Mouse (Mus musculus) thymus, adult 2 months (tissue): ENCODE results near the gene Ssr1. TPM values are rescaled to one million over a fixed set of nuclear protein-coding genes. Genes with fewer than 3 reads are reported as not detected.

Experiments used
- DNase-seq: peaks from one replicate; pipeline ENCODE4 v3.0.0; 2021
- H3K27ac ChIP-seq: fragments of 200-500 bp; 2 replicates; pipeline ENCODE4 v1.5.1; 2012; ENCODE audit warnings: low read length, control low read depth; ENCODE audit not compliant: control insufficient read depth, insufficient read depth
- H3K27me3 ChIP-seq: fragments of 200-500 bp; 2 replicates; pipeline ENCODE4 v1.6.1; 2012; ENCODE audit warnings: mild to moderate bottlenecking, low read length, moderate library complexity, mixed read lengths; ENCODE audit not compliant: control insufficient read depth, insufficient read depth
- H3K36me3 ChIP-seq: fragments of 200-500 bp; 2 replicates; pipeline ENCODE4 v1.6.1; 2012; ENCODE audit warnings: mild to moderate bottlenecking, low read length, moderate library complexity; ENCODE audit not compliant: control insufficient read depth, insufficient read depth
- H3K4me1 ChIP-seq: fragments of 200-500 bp; replicated peaks from 2 replicates; pipeline ENCODE4 v1.6.1; 2012; ENCODE audit warnings: low read length; ENCODE audit not compliant: control insufficient read depth, insufficient read depth
- H3K4me3 ChIP-seq: fragments of 200-500 bp; 2 replicates; pipeline ENCODE4 v1.5.1; 2012; ENCODE audit warnings: mild to moderate bottlenecking, low read length, control low read depth, moderate library complexity; ENCODE audit not compliant: control insufficient read depth, insufficient read depth
- CTCF ChIP-seq: fragments of 200-500 bp; IDR thresholded peaks from 2 replicates; pipeline ENCODE4 v1.5.1; 2012; ENCODE audit warnings: mild to moderate bottlenecking, control low read depth, low read length, moderate library complexity, borderline replicate concordance; ENCODE audit not compliant: control insufficient read depth, poor library complexity, insufficient read depth; ENCODE audit errors: extremely low read depth
- POLR2A ChIP-seq: fragments of 200-500 bp; IDR thresholded peaks from 2 replicates; pipeline ENCODE4 v1.6.1; 2012; ENCODE audit warnings: mild to moderate bottlenecking, low read length, control low read depth, moderate library complexity; ENCODE audit not compliant: control insufficient read depth, poor library complexity, insufficient read depth; ENCODE audit errors: extremely low read depth
- WGBS: fragments of 180-500 bp; shearing (Covaris S2); methylation state at CpG from one replicate; pipeline ENCODE4 v1.1.7; 2018; 5-methylcytosine and 5-hydroxymethylcytosine counted together
- polyA plus RNA-seq: library from polyadenylated mRNA; depleted of rRNA; stranded (reverse); fragments of >200 nt; gene quantifications from 2 replicates; pipeline ENCODE4 v1.2.3, GENCODE M21; 2012

Gene Ssr1
- polyA plus RNA-seq, 1 experiment, result 7.2 TPM

GRCm38 (mm10) chr13:37941950-37942886 lies 51.8 kb downstream of the Ssr1 start:
- peaks cover 4% of the 10 kb centered on the region for H3K36me3 ChIP-seq
- no peak for DNase-seq
- no peak overlapping the region for H3K4me3 ChIP-seq
- TF ChIP-seq POLR2A, result no peak
- no peak for TF ChIP-seq CTCF
- WGBS, result 93% methylated on average over 17 of the region's 17 CpGs
- no peaks in the 10 kb centered on the region for H3K27me3 ChIP-seq
- no peaks in the 10 kb centered on the region; the same call in 1 of the 2 replicates for H3K4me1 ChIP-seq
- no peak overlapping the region for H3K27ac ChIP-seq

GRCm38 (mm10) chr13:37941138-37941645 lies 52.8 kb downstream of the Ssr1 start:
- no peaks in the 10 kb centered on the region; the same call in 1 of the 2 replicates for H3K4me1 ChIP-seq
- no peak for TF ChIP-seq POLR2A
- TF ChIP-seq CTCF, result no peak
- no peak overlapping the region for H3K4me3 ChIP-seq
- WGBS, result 97% methylated on average over 5 of the region's 5 CpGs
- DNase-seq, result no peak
- no peaks in the 10 kb centered on the region; the same call in 1 of the 2 replicates for H3K36me3 ChIP-seq
- H3K27me3 ChIP-seq, result no peaks in the 10 kb centered on the region
- H3K27ac ChIP-seq, result no peak overlapping the region

GRCm38 (mm10) chr13:37940649-37941048 lies 53.4 kb downstream of the Ssr1 start:
- Histone ChIP-seq H3K36me3 (peaks cover under 1% of the 10 kb centered on the region; the same call in 1 of the 2 replicates), H3K4me3 (no peak overlapping the region), H3K27me3 (no peaks in the 10 kb centered on the region), H3K27ac (no peak overlapping the region), H3K4me1 (no peaks in the 10 kb centered on the region; the same call in 1 of the 2 replicates)
- TF ChIP-seq POLR2A (no peak), CTCF (no peak)
- 94% methylated on average over 5 of the region's 5 CpGs for WGBS
- no peak for DNase-seq

- 97% methylated on average over 2 of the region's 2 CpGs for WGBS
- Histone ChIP-seq H3K27me3 (no peaks in the 10 kb centered on the region), H3K4me3 (no peak overlapping the region), H3K36me3 (peaks cover 5% of the 10 kb centered on the region; the same call in 1 of the 2 replicates), H3K4me1 (no peaks in the 10 kb centered on the region; the same call in 1 of the 2 replicates), H3K27ac (no peak overlapping the region)
- DNase-seq, result no peak
- TF ChIP-seq POLR2A (no peak), CTCF (no peak)
These were observed 53.9 kb downstream of the Ssr1 start for GRCm38 (mm10) chr13:37940167-37940566.

- no peaks in the 10 kb centered on the region for H3K4me1 ChIP-seq
- no peaks in the 10 kb centered on the region for H3K27me3 ChIP-seq
- DNase-seq, result no peak
- no peak overlapping the region for H3K4me3 ChIP-seq
- WGBS, result 92% methylated on average over 3 of the region's 3 CpGs
- H3K36me3 ChIP-seq, result peaks cover 25% of the 10 kb centered on the region
- no peak overlapping the region for H3K27ac ChIP-seq
- TF ChIP-seq POLR2A (no peak), CTCF (no peak)
These were observed 57.7 kb downstream of the Ssr1 start for GRCm38 (mm10) chr13:37936351-37936750.

- H3K4me1 ChIP-seq, result no peaks in the 10 kb centered on the region
- H3K27me3 ChIP-seq, result no peaks in the 10 kb centered on the region
- WGBS, result 97% methylated on average over 8 of the region's 8 CpGs
- peaks cover 38% of the 10 kb centered on the region for H3K36me3 ChIP-seq
- H3K27ac ChIP-seq, result no peak overlapping the region
- TF ChIP-seq CTCF (no peak), POLR2A (no peak)
- no peak overlapping the region for H3K4me3 ChIP-seq
- no peak for DNase-seq
These were observed 59.1 kb downstream of the Ssr1 start for GRCm38 (mm10) chr13:37934920-37935319.

GRCm38 (mm10) chr13:37934075-37934474 lies 59.9 kb downstream of the Ssr1 start:
- Histone ChIP-seq H3K27me3 (no peaks in the 10 kb centered on the region), H3K4me1 (no peaks in the 10 kb centered on the region), H3K36me3 (peaks cover 46% of the 10 kb centered on the region), H3K27ac (no peak overlapping the region), H3K4me3 (no peak overlapping the region)
- WGBS, result 91% methylated on average over 4 of the region's 4 CpGs
- TF ChIP-seq POLR2A, result no peak
- no peak for TF ChIP-seq CTCF
- no peak for DNase-seq
